Mouse (Mus musculus) CH12.LX (cell line): Measurements from ENCODE around the gene Cyfip2. TPM values are rescaled to one million over a fixed set of nuclear protein-coding genes. Genes with fewer than 3 reads are reported as not detected.

Experiments
- DNase-seq: peaks from one replicate; pipeline ENCODE4 v3.0.0-alpha.2; 2013; ENCODE audit errors: extremely low read depth
- H3K27ac ChIP-seq: 2 replicates; pipeline ENCODE4 v1.5.1; 2012; ENCODE audit warnings: low read depth, mild to moderate bottlenecking, control low read depth, moderate library complexity; ENCODE audit not compliant: insufficient read depth
- H3K27me3 ChIP-seq: replicated peaks from 2 replicates; pipeline ENCODE3; 2012; ENCODE audit warnings: inconsistent platforms
- H3K36me3 ChIP-seq, 2 experiments: replicated peaks in 1 of 2; 2 replicates each; pipeline versions ENCODE3 to v1.6.1; 2012; ENCODE audit warnings: inconsistent platforms in 1 of 2, low read length in 1 of 2, mild to moderate bottlenecking in 1 of 2, mixed read lengths in 1 of 2, moderate library complexity in 1 of 2; ENCODE audit not compliant: control insufficient read depth in 1 of 2, insufficient read depth in 1 of 2
- H3K4me1 ChIP-seq, 2 experiments: 2 replicates each; pipeline ENCODE4 v1.6.1; 2012; ENCODE audit warnings: inconsistent platforms in 1 of 2, moderate library complexity in 1 of 2; ENCODE audit not compliant: insufficient read depth in 2 of 2, control insufficient read depth in 1 of 2
- H3K4me2 ChIP-seq: 2 replicates; pipeline ENCODE4 v1.6.1; 2012; ENCODE audit warnings: low read depth, mild to moderate bottlenecking, control low read depth; ENCODE audit not compliant: poor library complexity, insufficient read depth, severe bottlenecking
- H3K4me3 ChIP-seq, 3 experiments: fragments of 150-350 bp in 1 of 3; sonication (generic) in 1 of 3; replicated peaks in 1 of 3; 2 replicates each; pipeline versions ENCODE3 to v1.5.1; 2011 to 2012; ENCODE audit warnings: low read depth in 2 of 3, low read length in 2 of 3, mild to moderate bottlenecking in 2 of 3, moderate library complexity in 2 of 3, control low read depth in 1 of 3, improper control_type of control experiment in 1 of 3, inconsistent platforms in 1 of 3, mixed read lengths in 1 of 3; ENCODE audit not compliant: poor library complexity in 1 of 3
- H3K79me2 ChIP-seq: replicated peaks from 2 replicates; pipeline ENCODE4 v1.6.1; 2012; ENCODE audit warnings: mild to moderate bottlenecking, moderate library complexity; ENCODE audit not compliant: control insufficient read depth, poor library complexity, insufficient read depth, severe bottlenecking; ENCODE audit errors: extremely low read depth
- H3K9ac ChIP-seq: 2 replicates; pipeline ENCODE4 v1.6.1; 2012; ENCODE audit warnings: low read depth, mild to moderate bottlenecking, control low read depth, moderate library complexity; ENCODE audit not compliant: insufficient read depth
- H3K9me3 ChIP-seq: replicated peaks from 2 replicates; pipeline ENCODE3; 2012; ENCODE audit warnings: low read length, inconsistent platforms, mixed read lengths
- BHLHE40 ChIP-seq: IDR thresholded peaks from 2 replicates; pipeline ENCODE4 v1.6.1; 2011; ENCODE audit warnings: mild to moderate bottlenecking, low read depth, low read length, improper control_type of control experiment
- CHD1 ChIP-seq: IDR thresholded peaks from 2 replicates; pipeline ENCODE4 v1.6.1; 2012; ENCODE audit warnings: low read depth, low read length, improper control_type of control experiment, inconsistent platforms
- CHD2 ChIP-seq: IDR thresholded peaks from 2 replicates; pipeline ENCODE4 v1.6.1; 2011; ENCODE audit warnings: low read length, improper control_type of control experiment
- CTCF ChIP-seq, 2 experiments: IDR thresholded peaks in 1 of 2; conservative IDR thresholded peaks in 1 of 2; 2 replicates each; pipeline ENCODE4 v1.5.1; 2011 to 2012; ENCODE audit warnings: low read depth in 2 of 2, low read length in 2 of 2, improper control_type of control experiment in 1 of 2, inconsistent platforms in 1 of 2, mild to moderate bottlenecking in 1 of 2, moderate library complexity in 1 of 2
- ELF1 ChIP-seq: IDR thresholded peaks from 2 replicates; pipeline ENCODE4 v1.6.1; 2014; ENCODE audit warnings: low read depth, mild to moderate bottlenecking, inconsistent platforms, low read length, improper control_type of control experiment
- EP300 ChIP-seq: IDR thresholded peaks from 2 replicates; pipeline ENCODE4 v1.6.1; 2011; ENCODE audit warnings: low read length, improper control_type of control experiment
- ETS1 ChIP-seq: conservative IDR thresholded peaks from 2 replicates; pipeline ENCODE4 v1.6.1; 2012; ENCODE audit warnings: low read depth, mild to moderate bottlenecking, inconsistent platforms, low read length, improper control_type of control experiment, moderate library complexity
- HCFC1 ChIP-seq: IDR thresholded peaks from 2 replicates; pipeline ENCODE4 v1.6.1; 2012; ENCODE audit warnings: low read depth, mild to moderate bottlenecking, inconsistent platforms, low read length, improper control_type of control experiment
- IRF4 ChIP-seq: IDR thresholded peaks from 2 replicates; pipeline ENCODE4 v1.6.1; 2014; ENCODE audit warnings: low read depth, mild to moderate bottlenecking, inconsistent platforms, low read length, improper control_type of control experiment
- JUN ChIP-seq: IDR thresholded peaks from 2 replicates; pipeline ENCODE4 v1.6.1; 2011; ENCODE audit warnings: low read depth, mild to moderate bottlenecking, low read length, improper control_type of control experiment, moderate library complexity; ENCODE audit not compliant: insufficient read depth
- KAT2A ChIP-seq: IDR thresholded peaks from 2 replicates; pipeline ENCODE4 v1.6.1; 2012; ENCODE audit warnings: low read length, improper control_type of control experiment, inconsistent platforms; ENCODE audit not compliant: insufficient replicate concordance
- MAFK ChIP-seq: IDR thresholded peaks from 2 replicates; pipeline ENCODE4 v1.6.1; 2011; ENCODE audit warnings: low read length, improper control_type of control experiment; ENCODE audit not compliant: insufficient replicate concordance
- MAZ ChIP-seq: IDR thresholded peaks from 2 replicates; pipeline ENCODE4 v1.6.1; 2012; ENCODE audit warnings: low read depth, mild to moderate bottlenecking, inconsistent platforms, low read length, improper control_type of control experiment, moderate library complexity
- MEF2A ChIP-seq: IDR thresholded peaks from 2 replicates; pipeline ENCODE4 v1.6.1; 2014; ENCODE audit warnings: low read depth, mild to moderate bottlenecking, inconsistent platforms, low read length, improper control_type of control experiment, borderline replicate concordance
- MXI1 ChIP-seq: IDR thresholded peaks from 2 replicates; pipeline ENCODE4 v1.6.1; 2011; ENCODE audit warnings: mild to moderate bottlenecking, low read depth, low read length, improper control_type of control experiment
- MYC ChIP-seq: IDR thresholded peaks from 2 replicates; pipeline ENCODE4 v1.6.1; 2011; ENCODE audit warnings: low read depth, mild to moderate bottlenecking, improper control_type of control experiment, low read length
- NELFE ChIP-seq: IDR thresholded peaks from 2 replicates; pipeline ENCODE4 v1.6.1; 2011; ENCODE audit warnings: low read depth, low read length, improper control_type of control experiment
- TBP ChIP-seq: conservative IDR thresholded peaks from 2 replicates; pipeline ENCODE4 v1.6.1; 2011; ENCODE audit warnings: low read depth, low read length, improper control_type of control experiment
- TCF12 ChIP-seq: IDR thresholded peaks from 2 replicates; pipeline ENCODE4 v1.6.1; 2014; ENCODE audit warnings: low read depth, mild to moderate bottlenecking, inconsistent platforms, low read length, improper control_type of control experiment
- USF1 ChIP-seq: IDR thresholded peaks from 2 replicates; pipeline ENCODE4 v1.6.1; 2014; ENCODE audit warnings: low read depth, mild to moderate bottlenecking, inconsistent platforms, low read length, improper control_type of control experiment
- USF2 ChIP-seq: conservative IDR thresholded peaks from 2 replicates; pipeline ENCODE4 v1.6.1; 2011; ENCODE audit warnings: low read depth, low read length, improper control_type of control experiment
- ZC3H11A ChIP-seq: IDR thresholded peaks from 2 replicates; pipeline ENCODE4 v1.6.1; 2012; ENCODE audit warnings: low read depth, mild to moderate bottlenecking, inconsistent platforms, low read length, improper control_type of control experiment
- ZMIZ1 ChIP-seq: IDR thresholded peaks from 2 replicates; pipeline ENCODE4 v1.6.1; 2012; ENCODE audit warnings: low read depth, mild to moderate bottlenecking, inconsistent platforms, low read length, improper control_type of control experiment
- dilution Hi-C: fragments of 300-500 bp; cut with MboI; formaldehyde crosslinking; loops from 2 replicates; pipeline ENCODE4 v1.14.3; 2020; ENCODE audit warnings: low sequenced_read_pairs; ENCODE audit not compliant: extremely low pct_unique_long_range_greater_than_20kb, extremely low pct_ligation_motif_present
- in situ Hi-C: fragments of 300-500 bp; cut with MboI; formaldehyde crosslinking; loops from 3 replicates; pipeline ENCODE4 v1.14.3; 2019; ENCODE audit warnings: low sequenced_read_pairs, low pct_ligation_motif_present, low pct_unique_long_range_greater_than_20kb, mixed read lengths
- polyA plus RNA-seq: library from polyadenylated mRNA; unstranded; fragments of >175 nt; gene quantifications from 2 replicates; pipeline ENCODE4 v1.2.1, GENCODE M21; 2012; ENCODE audit warnings: low read depth; ENCODE audit not compliant: insufficient read length
- total RNA-seq, 2 experiments: library from RNA; depleted of rRNA; stranded (reverse); fragments of 300-350 nt in 1 of 2; fragments of >200 nt in 1 of 2; gene quantifications; 2 replicates each; pipeline ENCODE4 v1.2.3; 2012 to 2014

The Cyfip2 gene
- total and polyA plus RNA-seq, 3 experiments, result 40.7 to 194 (median 97.6) TPM

DNA sequence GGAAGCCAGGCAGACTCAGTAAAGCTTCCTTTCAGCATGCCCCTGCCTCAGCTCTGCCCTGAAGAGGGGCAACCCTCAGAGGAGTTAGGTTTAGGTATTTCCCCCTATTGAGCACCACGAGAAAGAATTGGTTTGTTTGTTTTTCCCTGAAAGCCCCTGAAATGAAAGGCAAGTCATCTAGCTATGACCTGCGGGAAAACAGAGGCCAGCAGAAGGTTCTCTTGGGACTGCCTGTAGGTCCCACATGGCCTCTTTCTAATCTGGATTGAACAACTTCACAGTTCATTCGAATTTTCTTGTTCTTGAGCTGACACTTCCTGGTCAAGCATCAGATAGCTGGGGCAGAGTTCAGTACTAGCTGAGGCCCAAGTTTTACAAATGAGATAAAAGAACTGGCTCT lies 100.8 kb downstream of the Cyfip2 start:
- TF ChIP-seq MEF2A (peak; percentile 67; the same call in 1 of the 2 replicates), ZC3H11A (no peak), CTCF (conservative IDR thresholded peaks at IDR 0.05 in 1 of 2, IDR thresholded peaks at IDR 0.05 in 1 of 2; ENCODE audit: low read depth in 2 of 2, low read length in 2 of 2) (no peak), MAZ (0 out of 2 replicates have a peak, but pooled peaks have one; percentile 51), ELF1 (peak; percentile 70), BHLHE40 (peak; percentile 60), USF1 (no peak), CHD2 (no peak), ETS1 (peak; percentile 58), NELFE (no peak), KAT2A (0 out of 2 replicates have a peak, but pooled peaks have one; percentile 42), MAFK (0 out of 2 replicates have a peak, but pooled peaks have one; percentile 20), TCF12 (peak; percentile 52; the same call in 1 of the 2 replicates), EP300 (peak; percentile 51; the same call in 1 of the 2 replicates), ZMIZ1 (peak; percentile 39; the same call in 1 of the 2 replicates), IRF4 (peak; percentile 84)
- no peaks in the 10 kb centered on the region for H3K9me3 ChIP-seq
- no peak overlapping the region for H3K9ac ChIP-seq
- dilution Hi-C loops (no loop called here), in situ Hi-C loops (loop anchor here (10.0 kb wide), 1 partner anchor 257 kb away; the partner anchor contains the start of gene Thg1l)
- H3K27me3 ChIP-seq, result no peaks in the 10 kb centered on the region
- DNase-seq, result peak; percentile 65
- no peaks in the 10 kb centered on the region for H3K79me2 ChIP-seq
- H3K4me2 ChIP-seq, result no peak overlapping the region
- peak overlapping the region; percentile 52; the same call in 1 of the 2 replicates for H3K27ac ChIP-seq
- H3K4me3 ChIP-seq, result no peak overlapping the region
- H3K4me1 ChIP-seq, result peaks cover 7 to 42% of the 10 kb centered on the region in 2 experiments
- H3K36me3 ChIP-seq, result peaks cover 74 to 100% of the 10 kb centered on the region in 2 experiments

DNA sequence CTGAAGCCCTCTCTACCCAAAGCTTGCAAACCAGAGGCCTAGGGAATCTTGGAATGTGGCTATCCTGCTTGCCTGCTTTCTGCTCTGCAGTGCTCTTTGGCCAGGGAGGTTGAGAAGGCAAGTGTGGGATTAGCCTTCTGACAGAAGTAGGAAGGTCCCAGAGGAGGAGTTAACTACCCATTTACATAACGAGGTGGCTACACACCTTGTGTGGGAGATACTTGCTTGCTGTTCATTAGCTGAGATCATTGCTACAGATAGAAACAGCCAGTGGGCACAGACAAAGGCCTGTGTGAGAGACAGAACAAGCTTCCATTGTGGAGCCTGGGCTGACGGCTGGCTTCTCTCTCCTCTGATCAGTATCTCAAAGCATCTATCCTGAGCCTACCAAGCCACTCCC lies 102.8 kb downstream of the Cyfip2 start:
- in situ Hi-C loops (loop anchor here (10.0 kb wide), 1 partner anchor 255 kb away; the partner anchor contains the start of gene Thg1l), dilution Hi-C loops (no loop called here)
- Histone ChIP-seq H3K27ac (no peak overlapping the region), H3K4me3 (no peak overlapping the region), H3K4me1 (peaks cover 7 to 42% of the 10 kb centered on the region in 2 experiments), H3K9me3 (no peaks in the 10 kb centered on the region), H3K79me2 (no peaks in the 10 kb centered on the region), H3K27me3 (no peaks in the 10 kb centered on the region), H3K36me3 (peaks cover 76 to 100% of the 10 kb centered on the region in 2 experiments), H3K9ac (no peak overlapping the region), H3K4me2 (no peak overlapping the region)
- TF ChIP-seq MAFK, result no peak
- TF ChIP-seq USF2, result no peak
- TF ChIP-seq TBP, result no peak
- TF ChIP-seq ZC3H11A, result no peak
- TF ChIP-seq CHD1, result no peak
- TF ChIP-seq JUN, result no peak
- TF ChIP-seq MXI1, result no peak
- TF ChIP-seq HCFC1, result no peak
- TF ChIP-seq MEF2A, result no peak
- TF ChIP-seq MYC, result no peak
- DNase-seq, result no peak
